Mouse (Mus musculus): Measurements from ENCODE around the gene Dst.

DNA sequence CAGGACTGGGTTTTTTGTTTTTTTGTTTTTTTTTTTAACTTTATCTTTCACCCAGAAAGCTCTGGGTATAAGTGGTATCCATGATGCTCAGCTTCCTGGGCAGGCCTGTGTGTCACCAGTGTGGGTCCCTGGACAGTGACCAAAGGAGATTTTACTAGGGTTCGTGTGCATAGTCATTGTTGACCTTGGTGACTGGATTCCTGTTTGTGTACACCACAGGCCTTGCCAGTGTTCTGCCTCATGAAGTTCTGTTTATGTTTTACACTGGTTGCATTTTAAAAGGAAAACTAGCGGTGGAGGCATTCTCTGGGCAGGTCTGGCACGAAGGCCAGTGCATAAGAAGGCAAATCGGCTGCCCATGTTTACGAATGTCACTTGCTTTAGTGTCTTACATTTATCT is 215.3 kb downstream of the Dst start:
- no peak for TF ChIP-seq ELF1 (IDR thresholded peaks at IDR 0.05; ENCODE audit: low read depth, low read length)
- no peak for TF ChIP-seq MAFK (IDR thresholded peaks at IDR 0.05; ENCODE audit: insufficient replicate concordance, low read length)
- TF ChIP-seq MAX (IDR thresholded peaks at IDR 0.05; ENCODE audit: low read length): no peak
- TF ChIP-seq EP300 (IDR thresholded peaks at IDR 0.05; ENCODE audit: low read length): no peak
- no peak for TF ChIP-seq POLR2A (IDR thresholded peaks at IDR 0.05; ENCODE audit: low read depth, low read length)
- TF ChIP-seq MEF2A (IDR thresholded peaks at IDR 0.05; ENCODE audit: borderline replicate concordance, low read depth, low read length): no peak
